Mouse (Mus musculus) layer of hippocampus, adult 2 months (tissue): Measurements from ENCODE around the gene Apoh. TPM values are rescaled to one million over a fixed set of nuclear protein-coding genes. Genes with fewer than 3 reads are reported as not detected.

Source experiments
- DNase-seq, 2 experiments: peaks; one replicate each; pipeline ENCODE4 v3.0.0; 2022; ENCODE audit warnings: low spot score in 2 of 2
- H3K27ac ChIP-seq: fragments of 200-600 bp; 2 replicates; pipeline ENCODE4 v1.8.1; 2022
- H3K4me3 ChIP-seq: fragments of 200-600 bp; 2 replicates; pipeline ENCODE4 v1.8.1; 2022; ENCODE audit warnings: mild to moderate bottlenecking
- CTCF ChIP-seq: fragments of 200-600 bp; conservative IDR thresholded peaks from 2 replicates; pipeline ENCODE4 v1.8.1; 2022; ENCODE audit warnings: antibody characterized with exemption, mild to moderate bottlenecking, moderate library complexity
- total RNA-seq, 2 experiments: library from RNA; stranded (reverse); gene quantifications; 2 replicates each; pipeline ENCODE4 v1.2.3; 2021

The Apoh gene
- total RNA-seq, 2 experiments from 2014 or later = 0.82 to 1.0 TPM

GRCm38 (mm10) chr11:108340293-108340692 lies 2.9 kb upstream of the Apoh start:
- no peak for DNase-seq
- TF ChIP-seq CTCF = no peak
- no peak overlapping the region for H3K27ac ChIP-seq
- no peak overlapping the region for H3K4me3 ChIP-seq

GRCm38 (mm10) chr11:108341783-108342182 lies 1.4 kb upstream of the Apoh start:
- H3K27ac ChIP-seq = peak overlapping the region; percentile 43; the same call in 1 of the 2 replicates
- no peak for DNase-seq
- no peak for TF ChIP-seq CTCF
- H3K4me3 ChIP-seq = peak overlapping the region; percentile 97

- H3K27ac ChIP-seq = peak within 1 kb of the TSS; percentile 98
- TF ChIP-seq CTCF = no peak
- peak; percentile 92 to 96 for DNase-seq
- H3K4me3 ChIP-seq = peak within 1 kb of the TSS; percentile 97
These were observed 772 bp downstream of the Apoh start, which contains the start of gene Prkca for GRCm38 (mm10) chr11:108343789-108344462. Gene Prkca (minus strand): TSS chr11:108343928.

GRCm38 (mm10) chr11:108344759-108345158 lies 1.6 kb downstream of the Apoh start:
- no peak for DNase-seq
- Histone ChIP-seq H3K27ac (peak overlapping the region; percentile 98; the same call in 1 of the 2 replicates), H3K4me3 (peak overlapping the region; percentile 97; the same call in 1 of the 2 replicates)
- TF ChIP-seq CTCF = no peak

GRCm38 (mm10) chr11:108345321-108345720 lies 2.2 kb downstream of the Apoh start:
- Histone ChIP-seq H3K4me3 (no peak overlapping the region), H3K27ac (no peak overlapping the region)
- no peak for DNase-seq
- no peak for TF ChIP-seq CTCF

GRCm38 (mm10) chr11:108350799-108351198 lies 7.6 kb downstream of the Apoh start:
- TF ChIP-seq CTCF = no peak
- no peak for DNase-seq

GRCm38 (mm10) chr11:108352842-108353388 lies 9.8 kb downstream of the Apoh start:
- H3K4me3 ChIP-seq = no peak overlapping the region
- DNase-seq = no peak
- TF ChIP-seq CTCF = no peak
- no peak overlapping the region for H3K27ac ChIP-seq

More at GRCm38 (mm10) chr11:108350799-108351198, 7.6 kb downstream of the Apoh start:
- Histone ChIP-seq H3K27ac (no peak overlapping the region), H3K4me3 (no peak overlapping the region)

- no peak for DNase-seq
- TF ChIP-seq CTCF = no peak
- no peak overlapping the region for H3K4me3 ChIP-seq
- no peak overlapping the region for H3K27ac ChIP-seq
These were observed 12.9 kb downstream of the Apoh start for GRCm38 (mm10) chr11:108356020-108356419.

GRCm38 (mm10) chr11:108358911-108359310 lies 15.8 kb downstream of the Apoh start:
- no peak for DNase-seq
- Histone ChIP-seq H3K4me3 (no peak overlapping the region), H3K27ac (no peak overlapping the region)
- TF ChIP-seq CTCF = no peak

- no peak overlapping the region for H3K4me3 ChIP-seq
- H3K27ac ChIP-seq = no peak overlapping the region
- DNase-seq = no peak
- TF ChIP-seq CTCF = no peak
These were observed 17.8 kb downstream of the Apoh start for GRCm38 (mm10) chr11:108360983-108361382.

- no peak for DNase-seq
- H3K27ac ChIP-seq = no peak overlapping the region
- TF ChIP-seq CTCF = no peak
- no peak overlapping the region for H3K4me3 ChIP-seq
These were observed 19.8 kb downstream of the Apoh start for GRCm38 (mm10) chr11:108362965-108363364.

- Histone ChIP-seq H3K27ac (no peak overlapping the region), H3K4me3 (no peak overlapping the region)
- no peak for DNase-seq
- TF ChIP-seq CTCF = no peak
These were observed 20.8 kb downstream of the Apoh start for GRCm38 (mm10) chr11:108363991-108364390.

- TF ChIP-seq CTCF = no peak
- DNase-seq = no peak
- Histone ChIP-seq H3K4me3 (no peak overlapping the region), H3K27ac (no peak overlapping the region)
These were observed 21.9 kb downstream of the Apoh start for GRCm38 (mm10) chr11:108364945-108365589.
